Comparison of ENCODE assay signal across 11 mouse cellular contexts in the genomic region with DNA sequence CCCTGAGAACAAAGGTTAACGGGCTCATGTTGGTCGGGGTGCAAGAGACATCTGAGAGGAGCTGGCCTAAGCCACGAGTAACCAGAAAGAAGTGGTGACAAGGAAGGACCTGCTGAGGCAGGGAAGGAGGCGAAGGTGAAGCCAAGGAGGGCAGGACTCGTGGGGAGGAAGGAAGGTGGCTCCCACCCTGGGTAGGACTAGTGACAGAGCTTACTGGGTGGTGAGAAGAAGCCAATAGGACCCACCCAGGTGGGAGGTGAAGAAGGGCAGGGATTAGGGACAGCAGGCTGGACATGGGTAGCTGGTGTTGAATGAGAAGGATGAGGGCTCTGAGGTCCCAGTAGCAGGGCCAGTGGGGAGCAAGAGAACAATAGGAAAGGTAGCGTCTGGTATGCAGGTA. TPM values are rescaled to one million over a fixed set of nuclear protein-coding genes. Genes with fewer than 3 reads are reported as not detected.
DNase-seq lines count a peak whose midpoint lies in the region; ATAC-seq and TF ChIP-seq lines count a peak whose summit lies in the region.
"Had no signal": no experiment of that assay in that cellular context is flagged by ENCODE, and none has a peak within 500 bp of the region (broad histone marks: within the 10 kb centered on the region; RNA-seq: fewer than 3 reads in every experiment).

No protein-coding gene starts in this region.

- H3K4me2 ChIP-seq in kidney, embryonic 16.5 days (replicated peaks; ENCODE audit: low read depth, low read length) = peak overlapping the region; percentile 64
- H3K4me2 ChIP-seq in hindbrain, embryonic 14.5 days (replicated peaks) = peak overlapping the region; percentile 93
- H3K4me2 ChIP-seq in midbrain, embryonic 14.5 days (ENCODE audit: low read length) = peak overlapping the region; percentile 92

- H3K9ac ChIP-seq in kidney, embryonic 16.5 days (replicated peaks; ENCODE audit: low read length) = 0 out of 2 replicates have a peak overlapping the region, but pooled peaks have one; percentile 54
- peak overlapping the region; percentile 54 for H3K9ac ChIP-seq in hindbrain, embryonic 14.5 days
- H3K9ac ChIP-seq in midbrain, embryonic 14.5 days (replicated peaks; ENCODE audit: low read length) = peak overlapping the region; percentile 62

- 0 out of 2 replicates have a peak overlapping the region, but pooled peaks have one; percentile 42 for H3K4me3 ChIP-seq in kidney, embryonic 16.5 days (ENCODE audit: low read length)
- peak overlapping the region; percentile 27 for H3K4me3 ChIP-seq in embryonic fibroblast, embryonic 13.5 days (ENCODE audit: insufficient read depth, low read length)
- H3K4me3 ChIP-seq in hindbrain, embryonic 14.5 days (replicated peaks; ENCODE audit: low read length) = peak overlapping the region; percentile 71
- H3K4me3 ChIP-seq in midbrain, embryonic 14.5 days (replicated peaks; ENCODE audit: low read depth, low read length) = peak overlapping the region; percentile 36

- no peak for TF ChIP-seq POLR2A in embryonic fibroblast, embryonic 13.5 days (IDR thresholded peaks at IDR 0.05; ENCODE audit: low read depth, low read length)

- WGBS in kidney, embryonic 16.5 days = 27% methylated on average over 6 of the region's 6 CpGs
- 20% methylated on average over 6 of the region's 6 CpGs for WGBS in hindbrain, embryonic 14.5 days
- 18% methylated on average over 6 of the region's 6 CpGs for WGBS in midbrain, embryonic 14.5 days

- TF ChIP-seq CTCF in embryonic fibroblast, embryonic 13.5 days (IDR thresholded peaks at IDR 0.05; ENCODE audit: borderline replicate concordance, insufficient read depth, low read length) = no peak

- ATAC-seq in kidney, embryonic 16.5 days (ENCODE audit: low FRiP score, low TSS enrichment) = no peak
- no peak for ATAC-seq in hindbrain, embryonic 14.5 days (ENCODE audit: low FRiP score)
- no peak for ATAC-seq in midbrain, embryonic 14.5 days (ENCODE audit: low FRiP score, low TSS enrichment)

- no peak overlapping the region for H3K27ac ChIP-seq in kidney, embryonic 16.5 days (ENCODE audit: low read length)
- H3K27ac ChIP-seq in embryonic fibroblast, embryonic 13.5 days (ENCODE audit: insufficient read depth, low read length) = peak overlapping the region; percentile 27; the same call in 1 of the 2 replicates
- no peak overlapping the region; the same call in 1 of the 2 replicates for H3K27ac ChIP-seq in hindbrain, embryonic 14.5 days
- H3K27ac ChIP-seq in midbrain, embryonic 14.5 days (replicated peaks; ENCODE audit: low read depth, low read length) = peak overlapping the region; percentile 57; the same call in 1 of the 2 replicates

- peaks cover 27% of the 10 kb centered on the region for H3K36me3 ChIP-seq in kidney, embryonic 16.5 days (ENCODE audit: insufficient read depth, low read length)
- peaks cover 42% of the 10 kb centered on the region for H3K36me3 ChIP-seq in hindbrain, embryonic 14.5 days (replicated peaks; ENCODE audit: control insufficient read depth, insufficient read depth)
- peaks cover 35% of the 10 kb centered on the region for H3K36me3 ChIP-seq in midbrain, embryonic 14.5 days (ENCODE audit: control insufficient read depth, insufficient read depth, low read length)

- peaks cover 52% of the 10 kb centered on the region for H3K4me1 ChIP-seq in kidney, embryonic 16.5 days (ENCODE audit: insufficient read depth, low read length)
- H3K4me1 ChIP-seq in embryonic fibroblast, embryonic 13.5 days (ENCODE audit: control insufficient read depth, insufficient read depth, low read length) = peaks cover 25% of the 10 kb centered on the region
- peaks cover 51% of the 10 kb centered on the region for H3K4me1 ChIP-seq in hindbrain, embryonic 14.5 days (replicated peaks; ENCODE audit: control insufficient read depth, insufficient read depth, low read length)
- peaks cover 45% of the 10 kb centered on the region for H3K4me1 ChIP-seq in midbrain, embryonic 14.5 days (ENCODE audit: control insufficient read depth, insufficient read depth, low read length)

- no peak for DNase-seq in kidney, postnatal 25 days
- DNase-seq in hindbrain, embryonic 14.5 days (ENCODE audit: low spot score) = no peak
- DNase-seq in midbrain, embryonic 14.5 days = no peak
- DNase-seq in urinary bladder, postnatal 36 days (ENCODE audit: low spot score in 2 of 2) = no peak
- no peak for DNase-seq in ovary, adult 18-20 months (ENCODE audit: low spot score)
- no peak for DNase-seq in urinary bladder, adult 2 months (ENCODE audit: low spot score)
- DNase-seq: adrenal gland, postnatal 25 days; kidney, adult 9 months; retina, postnatal 1 day had no signal

- no peaks in the 10 kb centered on the region for H3K9me3 ChIP-seq in kidney, embryonic 16.5 days (ENCODE audit: low read length)
- H3K9me3 ChIP-seq in hindbrain, embryonic 14.5 days (ENCODE audit: control insufficient read depth, low read length) = no peaks in the 10 kb centered on the region
- no peaks in the 10 kb centered on the region for H3K9me3 ChIP-seq in midbrain, embryonic 14.5 days (ENCODE audit: control insufficient read depth, low read length)

- H3K27me3 ChIP-seq in kidney, embryonic 16.5 days (ENCODE audit: insufficient read depth, low read length) = no peaks in the 10 kb centered on the region
- H3K27me3 ChIP-seq in hindbrain, embryonic 14.5 days (ENCODE audit: control insufficient read depth, insufficient read depth, low read length) = no peaks in the 10 kb centered on the region
- no peaks in the 10 kb centered on the region for H3K27me3 ChIP-seq in midbrain, embryonic 14.5 days (ENCODE audit: control insufficient read depth, insufficient read depth, low read length)

RNA-seq across cellular contexts. Expression of gene Syngap1, which starts 12.1 kb away (rescaled TPM):
- 1.1 and 2.2 TPM in 2 replicates for polyA plus RNA-seq in kidney, embryonic 16.5 days (2015; fragmentation: Nextera tagmentation; extraction: Ambion mirVana)
- polyA plus RNA-seq in embryonic fibroblast, embryonic 13.5 days (2011; ENCODE audit: insufficient read length, low read depth, missing spikeins) = 52.2 and 58.4 TPM in 2 replicates
- polyA plus RNA-seq in hindbrain, embryonic 14.5 days (2014; fragmentation: Nextera tagmentation; extraction: Ambion mirVana) = 4.3 and 5.0 TPM in 2 replicates
- polyA plus RNA-seq in midbrain, embryonic 14.5 days (2014; fragmentation: Nextera tagmentation; extraction: Ambion mirVana) = 5.5 and 9.7 TPM in 2 replicates
- 22.1 and 32.4 TPM in 2 replicates for polyA plus RNA-seq in urinary bladder, adult 2 months (2012; rRNA removed)

RNA-seq across cellular contexts. Expression of gene Cuta, which starts 13.8 kb away (rescaled TPM):
- 187 and 203 TPM in 2 replicates for polyA plus RNA-seq in kidney, embryonic 16.5 days (2015; fragmentation: Nextera tagmentation; extraction: Ambion mirVana)
- 80.0 and 90.5 TPM in 2 replicates for polyA plus RNA-seq in embryonic fibroblast, embryonic 13.5 days (2011; ENCODE audit: insufficient read length, low read depth, missing spikeins)
- 112 and 113 TPM in 2 replicates for polyA plus RNA-seq in hindbrain, embryonic 14.5 days (2014; fragmentation: Nextera tagmentation; extraction: Ambion mirVana)
- 99.2 and 108 TPM in 2 replicates for polyA plus RNA-seq in midbrain, embryonic 14.5 days (2014; fragmentation: Nextera tagmentation; extraction: Ambion mirVana)
- polyA plus RNA-seq in urinary bladder, adult 2 months (2012; rRNA removed) = 122 and 145 TPM in 2 replicates

RNA-seq across cellular contexts. Expression of gene Zbtb9, which starts 19.8 kb away (rescaled TPM):
- polyA plus RNA-seq in kidney, embryonic 16.5 days (2015; fragmentation: Nextera tagmentation; extraction: Ambion mirVana) = 19.9 and 20.1 TPM in 2 replicates
- polyA plus RNA-seq in embryonic fibroblast, embryonic 13.5 days (2011; ENCODE audit: insufficient read length, low read depth, missing spikeins) = 7.3 and 8.6 TPM in 2 replicates
- 9.7 and 11.1 TPM in 2 replicates for polyA plus RNA-seq in hindbrain, embryonic 14.5 days (2014; fragmentation: Nextera tagmentation; extraction: Ambion mirVana)
- polyA plus RNA-seq in midbrain, embryonic 14.5 days (2014; fragmentation: Nextera tagmentation; extraction: Ambion mirVana) = 8.7 and 11.3 TPM in 2 replicates
- 8.4 and 9.4 TPM in 2 replicates for polyA plus RNA-seq in urinary bladder, adult 2 months (2012; rRNA removed)

RNA-seq across cellular contexts. Expression of gene Phf1, which starts 20.3 kb away (rescaled TPM):
- polyA plus RNA-seq in kidney, embryonic 16.5 days (2015; fragmentation: Nextera tagmentation; extraction: Ambion mirVana) = 9.3 and 9.4 TPM in 2 replicates
- polyA plus RNA-seq in embryonic fibroblast, embryonic 13.5 days (2011; ENCODE audit: insufficient read length, low read depth, missing spikeins) = 10.9 and 12.0 TPM in 2 replicates
- 20.6 and 23.3 TPM in 2 replicates for polyA plus RNA-seq in hindbrain, embryonic 14.5 days (2014; fragmentation: Nextera tagmentation; extraction: Ambion mirVana)
- 18.2 and 24.0 TPM in 2 replicates for polyA plus RNA-seq in midbrain, embryonic 14.5 days (2014; fragmentation: Nextera tagmentation; extraction: Ambion mirVana)
- 51.2 and 65.3 TPM in 2 replicates for polyA plus RNA-seq in urinary bladder, adult 2 months (2012; rRNA removed)

RNA-seq across cellular contexts. Expression of gene Kifc5b, which starts 36.3 kb away (rescaled TPM):
- polyA plus RNA-seq in kidney, embryonic 16.5 days (2015; fragmentation: Nextera tagmentation; extraction: Ambion mirVana) = 8.2 and 10.8 TPM in 2 replicates
- 6.6 and 7.2 TPM in 2 replicates for polyA plus RNA-seq in embryonic fibroblast, embryonic 13.5 days (2011; ENCODE audit: insufficient read length, low read depth, missing spikeins)
- 0.90 and 2.1 TPM in 2 replicates for polyA plus RNA-seq in hindbrain, embryonic 14.5 days (2014; fragmentation: Nextera tagmentation; extraction: Ambion mirVana)
- polyA plus RNA-seq in midbrain, embryonic 14.5 days (2014; fragmentation: Nextera tagmentation; extraction: Ambion mirVana) = 1.2 and 2.3 TPM in 2 replicates
- 1.7 and 1.8 TPM in 2 replicates for polyA plus RNA-seq in urinary bladder, adult 2 months (2012; rRNA removed)

Comparison
In these comparisons a context has a peak if more than half of its experiments do, and no peak if none do; other contexts are left out.
1. H3K27ac ChIP-seq: peak in embryonic fibroblast, embryonic 13.5 days (single experiment) and midbrain, embryonic 14.5 days (single experiment); none in kidney, embryonic 16.5 days (single experiment) and hindbrain, embryonic 14.5 days (single experiment).
2. Peak in every context shown above with its lines, with median percentiles within 50 percentile points of each other: H3K4me2 ChIP-seq, H3K4me3 ChIP-seq and H3K9ac ChIP-seq.